Mouse (Mus musculus) gonadal fat pad, adult 2 months (tissue): ENCODE results near the gene Tcp10c. TPM values are rescaled to one million over a fixed set of nuclear protein-coding genes. Genes with fewer than 3 reads are reported as not detected.
"Not testable (repeated sequence)": the region's sequence is repeated elsewhere in the genome, so short reads cannot be mapped to it uniquely, and the experiment has no call there.

Source experiments
- DNase-seq: peaks from one replicate; pipeline ENCODE4 v3.0.0-alpha.2; 2012; ENCODE audit warnings: low read depth
- polyA plus RNA-seq: library from polyadenylated mRNA; depleted of rRNA; stranded (reverse); fragments of >200 nt; gene quantifications from 2 replicates; pipeline ENCODE4 v1.2.3, GENCODE M21; 2012; rRNA removed

Gene Tcp10c
- polyA plus RNA-seq, result 0.20 and 0.82 TPM in 2 replicates

DNA sequence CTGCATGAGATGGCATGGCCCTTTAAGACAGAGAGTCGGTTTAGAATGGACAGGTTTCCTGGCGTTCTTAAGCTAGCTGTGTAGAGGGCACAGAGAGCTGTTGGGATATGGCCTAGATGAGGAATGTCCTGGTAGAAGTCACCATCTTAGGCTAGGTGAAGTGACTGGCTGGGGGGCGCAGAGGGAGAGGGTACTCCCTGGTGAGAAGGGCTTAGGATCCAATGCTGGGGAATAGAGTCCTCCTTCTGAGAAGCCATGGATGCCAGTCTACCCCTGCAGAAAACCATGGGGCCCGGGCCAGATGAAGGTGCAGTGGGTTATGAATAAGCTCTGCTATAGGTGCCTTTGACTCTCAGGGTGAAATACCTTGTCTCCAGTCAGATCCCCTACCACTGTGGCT lies at the start of gene Tcp10c:
Gene Tcp10c, plus strand, starts transcription at position 52 of the 400 bp plus-strand sequence.
- DNase-seq, result not testable (repeated sequence)

DNA sequence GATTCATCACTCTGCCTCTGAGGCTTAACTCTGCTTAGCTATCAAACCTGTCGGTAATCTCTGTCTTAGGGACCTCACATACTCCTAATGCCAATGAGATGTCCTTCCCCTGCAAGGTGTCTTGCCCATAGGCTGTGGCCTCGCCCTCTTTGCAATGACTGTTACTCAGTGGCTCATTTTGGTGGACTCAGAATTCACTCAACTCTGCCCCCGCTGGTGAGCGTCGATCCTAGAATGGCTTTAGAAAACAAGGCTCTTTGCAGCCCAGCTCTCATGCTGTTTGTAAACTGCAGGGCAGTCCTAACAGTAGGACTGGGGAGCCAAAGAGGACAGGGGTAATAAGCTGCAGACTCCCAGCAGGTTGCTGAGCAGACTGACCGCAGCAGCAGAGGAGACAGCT lies 46.5 kb upstream of the Tcp10c start:
- DNase-seq, result not testable (repeated sequence)

DNA sequence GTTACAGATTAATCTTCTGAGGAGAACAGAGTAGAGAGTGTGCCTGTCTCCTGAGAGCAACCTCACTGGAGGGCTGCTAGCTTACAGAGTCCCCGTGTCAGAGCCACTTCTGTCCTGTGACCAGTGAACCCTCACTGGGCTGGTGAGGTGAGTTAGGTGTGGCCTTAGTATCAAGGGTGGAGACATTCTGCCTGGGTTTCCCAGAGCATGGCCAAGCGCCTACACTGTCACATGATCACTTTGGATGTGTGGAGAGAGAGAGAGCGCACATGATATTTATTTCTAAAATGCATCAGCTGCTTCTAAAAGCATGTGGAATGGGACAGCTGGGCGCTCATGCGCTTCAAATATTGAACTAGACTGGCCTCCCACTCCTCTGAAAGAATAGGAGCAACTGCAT lies 46.0 kb upstream of the Tcp10c start:
- not testable (repeated sequence) for DNase-seq

DNA sequence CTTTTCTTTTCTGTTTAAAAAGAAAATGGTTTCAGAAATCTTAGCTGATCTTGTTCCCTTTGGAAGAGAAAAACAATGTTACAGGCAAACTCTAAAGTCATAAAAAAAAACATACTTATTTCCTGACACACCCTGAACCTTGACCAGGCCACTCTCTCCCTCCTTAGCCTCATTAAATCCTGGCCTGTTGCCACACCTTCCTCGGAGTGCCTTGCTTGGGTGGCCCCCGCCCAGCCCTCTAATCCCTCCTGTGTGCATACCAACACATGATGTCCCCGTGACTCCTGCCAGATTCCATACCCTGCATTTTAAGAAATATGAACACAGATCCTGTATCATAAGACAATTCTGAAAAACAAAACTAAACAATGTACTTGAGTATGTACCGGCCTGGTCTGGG lies 45.6 kb upstream of the Tcp10c start:
- not testable (repeated sequence) for DNase-seq

DNA sequence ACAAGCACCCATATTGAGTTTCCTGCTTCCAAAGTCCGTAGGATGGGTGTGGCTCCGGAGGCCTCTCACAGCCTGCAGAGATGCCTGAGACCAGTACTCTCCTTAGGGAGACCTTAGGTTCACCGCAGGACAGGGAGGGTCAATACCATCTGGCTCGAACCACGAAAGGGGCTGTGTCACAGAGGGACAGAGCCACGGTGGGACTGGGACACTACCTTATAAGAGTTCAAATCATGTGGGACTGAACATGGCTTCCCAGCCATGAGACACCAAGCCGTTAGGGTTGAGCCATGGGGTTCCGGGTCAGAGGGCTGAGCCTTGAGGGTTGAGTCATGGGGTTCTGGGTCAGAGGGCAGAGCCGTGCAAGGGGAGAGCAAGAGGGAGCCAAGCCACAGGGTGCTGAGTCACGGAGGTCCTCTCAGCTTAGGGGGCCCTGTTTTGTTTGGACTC lies 45.2 kb upstream of the Tcp10c start:
- not testable (repeated sequence) for DNase-seq

DNA sequence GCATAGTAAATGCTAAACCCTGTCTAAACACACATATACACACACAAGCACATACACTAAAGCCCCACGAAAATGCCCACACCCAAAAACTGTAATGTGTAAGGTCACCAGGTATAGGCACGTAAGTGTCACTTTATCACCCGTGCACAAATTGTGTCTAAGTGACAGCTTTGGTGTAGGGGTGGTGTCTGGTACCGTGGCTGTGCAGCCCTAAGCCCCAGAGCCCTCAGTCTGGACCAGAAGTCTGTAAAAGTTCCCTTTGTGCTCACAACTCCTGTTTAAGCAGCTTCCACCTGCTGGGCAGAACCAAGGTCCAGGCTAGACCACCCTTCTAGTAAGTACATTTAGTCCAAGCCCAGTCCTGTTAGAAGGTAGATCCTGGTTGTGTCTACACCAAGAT lies 24.4 kb upstream of the Tcp10c start:
- not testable (repeated sequence) for DNase-seq

DNA sequence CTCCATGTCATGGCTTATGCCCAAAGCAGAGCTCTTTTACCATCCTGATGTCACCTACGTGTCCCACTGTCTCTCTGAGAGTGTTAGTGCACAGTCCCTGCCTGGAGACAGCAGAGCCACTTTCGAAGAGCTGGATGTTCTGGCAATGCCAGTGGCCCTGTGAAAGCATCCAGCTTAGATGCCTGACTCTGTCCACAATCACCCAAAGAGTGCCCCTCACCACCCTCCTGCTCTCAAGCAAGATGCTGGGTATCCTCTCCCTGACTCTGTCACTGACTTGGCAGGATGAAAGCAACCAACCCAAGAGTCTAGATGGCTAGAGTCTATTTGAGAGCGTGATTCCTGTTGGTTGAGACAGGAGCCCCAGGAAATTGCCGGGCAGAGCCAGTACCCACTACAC lies 23.2 kb upstream of the Tcp10c start:
- not testable (repeated sequence) for DNase-seq

DNA sequence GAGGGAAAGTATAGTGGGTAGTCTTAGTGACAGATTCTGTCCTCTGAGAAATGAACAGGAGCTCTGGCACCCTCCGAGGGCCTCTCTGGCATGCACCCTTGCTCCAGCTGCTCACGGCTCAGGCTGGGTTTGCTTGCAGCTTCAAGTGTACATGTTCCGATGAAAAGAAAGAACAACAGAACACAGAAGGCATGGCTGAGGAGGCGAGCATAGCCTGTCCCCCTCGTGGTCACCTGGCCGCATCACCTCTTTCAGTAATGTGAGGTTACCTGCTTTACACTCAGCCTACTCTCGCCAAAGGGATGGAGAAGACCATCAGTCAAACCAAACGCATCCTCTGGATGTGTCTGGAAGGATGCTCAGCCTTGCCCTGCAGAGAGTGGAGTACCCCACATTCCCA lies 21.9 kb upstream of the Tcp10c start:
- not testable (repeated sequence) for DNase-seq

DNA sequence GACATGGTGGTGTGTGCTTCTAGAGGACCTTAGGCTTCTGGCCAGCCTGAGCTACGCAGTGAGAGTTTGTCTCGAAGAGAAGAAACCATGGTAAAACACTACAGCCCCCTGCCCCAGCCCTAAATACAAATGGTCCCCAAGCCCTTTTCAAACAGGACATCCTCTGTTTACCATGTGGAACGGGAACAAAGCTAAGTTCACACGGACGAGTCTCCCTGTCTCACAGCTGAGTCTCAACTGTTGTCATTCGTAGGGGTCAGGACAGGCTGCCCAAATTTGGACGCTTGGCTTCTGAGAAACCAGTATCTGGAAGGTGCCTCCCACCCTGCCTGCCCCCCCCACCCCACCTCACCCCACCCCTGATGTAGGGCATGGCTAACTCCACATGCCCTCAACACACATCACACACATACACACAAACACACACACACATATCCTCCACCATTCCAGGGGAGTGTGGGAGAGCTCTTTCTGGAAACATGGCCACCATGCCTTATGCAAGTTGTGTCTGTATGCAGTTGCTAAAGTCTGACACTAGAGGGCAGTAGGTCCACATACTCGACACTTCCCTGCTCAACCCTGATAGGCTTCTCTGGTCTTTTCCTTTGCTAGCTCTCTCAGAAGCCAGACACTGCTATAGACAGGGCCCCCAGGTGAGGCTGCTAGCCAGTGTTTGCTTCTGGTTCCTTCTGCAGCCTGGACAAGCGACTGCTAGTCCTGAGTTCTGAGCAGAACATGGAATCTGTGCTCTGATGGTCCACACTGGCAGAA lies 17.2 kb upstream of the Tcp10c start:
- DNase-seq, result not testable (repeated sequence)

DNA sequence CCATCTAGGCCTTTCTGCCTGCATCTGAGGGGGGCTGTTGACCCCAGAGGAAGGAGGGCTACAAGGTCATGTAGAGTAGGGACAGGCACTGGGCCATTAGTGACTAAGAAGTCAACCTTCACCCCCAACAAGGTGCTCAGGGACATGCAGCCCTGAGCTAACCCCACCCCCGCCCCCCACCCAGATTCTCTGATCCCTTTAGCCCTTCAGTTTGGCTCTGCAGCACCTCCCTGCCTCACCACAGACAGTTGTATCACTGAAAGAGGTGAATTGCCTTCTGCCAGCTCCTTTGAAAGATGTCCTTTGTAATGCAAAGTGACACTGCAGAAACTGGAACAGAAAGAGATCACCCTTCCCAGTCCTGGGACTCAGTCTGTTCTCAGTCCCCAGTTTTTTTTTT lies 16.4 kb upstream of the Tcp10c start:
- not testable (repeated sequence) for DNase-seq

DNA sequence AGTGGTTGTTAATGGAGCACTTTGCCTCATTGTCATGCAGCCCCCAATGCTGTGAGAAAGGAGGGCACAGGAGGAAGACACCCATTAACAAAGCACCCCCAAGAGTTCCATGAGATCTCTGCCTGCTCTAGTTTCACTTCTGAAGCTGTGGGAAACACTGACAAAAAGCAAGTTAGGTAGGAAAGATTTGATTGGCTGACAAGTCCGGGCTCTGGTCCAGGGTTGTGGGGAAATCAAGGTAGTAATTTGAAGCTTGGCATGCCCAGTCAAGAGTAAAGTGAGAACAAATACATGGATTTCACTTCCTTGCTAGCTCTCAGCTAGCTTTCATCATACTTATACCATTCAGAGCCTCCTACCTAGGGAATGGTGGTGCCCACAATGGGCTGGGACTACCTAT lies 14.3 kb upstream of the Tcp10c start:
- not testable (repeated sequence) for DNase-seq

DNA sequence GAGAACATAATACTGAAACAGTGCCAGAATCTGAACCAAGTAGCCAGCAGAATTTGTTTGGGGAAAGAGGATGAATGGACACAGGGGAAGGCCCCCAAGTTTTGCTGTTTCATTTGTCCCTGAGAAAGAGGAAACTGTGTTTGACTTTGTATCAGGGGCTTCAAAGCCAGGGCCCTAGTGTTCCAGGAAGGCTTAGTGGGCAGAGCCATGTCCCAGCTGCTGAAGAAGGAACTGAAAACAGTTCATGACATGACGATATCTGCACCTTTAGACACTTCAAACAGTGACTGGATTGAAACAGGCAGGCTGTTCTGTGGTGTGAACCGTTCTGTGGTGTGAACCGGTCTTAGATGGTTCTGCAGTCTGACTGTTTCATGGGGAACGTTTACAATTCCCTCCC lies 8.4 kb upstream of the Tcp10c start:
- DNase-seq, result not testable (repeated sequence)

DNA sequence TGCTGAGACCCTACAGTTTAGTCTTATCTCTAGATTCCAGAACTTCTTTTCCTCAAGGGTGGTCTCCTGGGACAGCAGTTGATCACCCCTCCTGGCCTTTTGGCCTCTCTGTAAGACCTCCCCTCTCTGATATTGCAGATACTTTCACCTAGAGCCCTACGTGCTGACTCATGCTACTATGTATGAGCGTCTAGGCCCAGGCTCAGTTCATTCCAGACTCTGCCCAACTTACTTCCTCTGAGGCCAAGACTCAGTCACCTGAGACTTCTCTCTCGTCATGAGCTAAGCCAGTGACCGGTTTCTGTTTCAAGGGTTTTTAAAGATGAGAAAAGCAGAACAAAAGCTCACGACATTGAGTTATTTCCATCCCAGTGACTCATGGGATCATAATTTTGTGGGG lies 4.8 kb upstream of the Tcp10c start:
- not testable (repeated sequence) for DNase-seq

DNA sequence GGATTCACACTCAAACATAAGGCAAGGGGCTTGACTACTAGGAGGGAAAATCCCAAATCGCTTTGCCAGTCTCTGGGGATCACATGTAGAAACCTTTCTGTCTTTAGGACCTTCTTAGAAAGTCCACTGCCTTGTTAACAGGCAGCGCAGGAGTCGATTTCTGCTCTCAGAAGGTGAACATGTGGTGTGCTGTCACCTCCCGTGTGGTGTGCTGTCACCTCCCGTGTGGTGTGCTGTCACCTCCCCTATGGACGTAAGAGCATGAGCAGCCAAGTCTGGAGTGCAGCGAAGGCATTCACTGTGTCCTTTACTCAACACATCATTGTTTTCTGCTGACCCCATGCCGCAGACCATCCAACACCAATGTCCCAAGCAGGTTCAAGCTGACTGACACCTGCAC lies 1.1 kb upstream of the Tcp10c start:
- not testable (repeated sequence) for DNase-seq

DNA sequence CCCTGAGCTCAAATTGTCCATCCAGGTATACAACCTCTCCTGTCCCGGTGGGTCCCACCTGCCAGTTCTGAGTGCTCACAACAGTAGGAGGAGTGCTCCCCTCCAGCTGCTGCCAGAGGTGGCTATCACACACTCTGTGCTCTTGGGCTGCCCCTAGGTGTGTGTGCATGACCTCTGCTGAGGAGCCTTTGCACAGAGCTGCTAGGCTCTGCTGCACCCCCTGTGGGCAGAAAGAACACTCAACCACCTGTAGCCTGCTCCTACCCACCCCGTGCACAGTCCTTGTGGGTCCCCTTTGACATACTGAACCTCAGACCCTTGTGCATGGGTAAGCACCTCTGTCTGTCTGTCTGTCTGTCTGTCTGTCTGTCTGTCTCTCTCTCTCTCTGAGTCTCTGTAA lies 8.1 kb downstream of the Tcp10c start:
- not testable (repeated sequence) for DNase-seq

DNA sequence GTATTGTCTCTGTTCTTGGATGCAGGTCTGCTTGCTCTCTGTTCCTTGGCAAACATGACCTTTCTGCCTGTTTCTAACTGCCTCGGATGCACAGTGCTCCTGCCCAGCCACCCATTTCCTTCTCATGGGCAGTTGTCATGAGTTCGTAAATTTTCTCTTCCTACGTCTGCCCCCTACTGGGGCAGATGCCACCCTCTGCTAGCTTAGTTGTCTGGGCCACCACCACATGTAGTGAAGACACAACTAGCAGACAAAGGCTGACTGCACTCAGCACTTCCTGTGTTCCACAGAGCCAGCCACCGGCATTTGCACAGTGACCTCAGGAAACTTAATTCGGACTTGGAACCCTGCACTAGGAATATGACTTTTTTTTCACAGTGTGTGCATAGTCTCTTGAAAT lies 9.4 kb downstream of the Tcp10c start:
- DNase-seq, result not testable (repeated sequence)

DNA sequence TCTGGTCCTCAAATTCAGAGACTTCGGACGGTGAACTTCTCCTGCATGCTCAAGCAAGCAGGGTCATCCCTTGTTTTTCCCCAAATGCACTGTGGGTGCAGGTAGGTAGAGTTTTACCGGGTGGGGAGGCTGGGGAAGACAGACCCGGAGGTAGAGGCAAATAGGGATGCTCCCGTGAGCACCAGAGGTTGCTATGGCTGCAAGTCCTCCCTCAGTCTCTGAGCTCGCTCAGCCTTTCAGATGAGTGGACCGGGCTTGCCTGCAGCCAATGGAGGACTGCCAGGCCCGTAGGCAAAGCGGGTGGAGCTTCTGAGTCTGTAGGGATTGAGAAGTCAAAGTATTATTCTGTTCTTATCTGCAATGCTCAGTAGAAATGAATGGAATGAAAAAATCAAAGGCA lies 9.8 kb downstream of the Tcp10c start:
- DNase-seq, result not testable (repeated sequence)

DNA sequence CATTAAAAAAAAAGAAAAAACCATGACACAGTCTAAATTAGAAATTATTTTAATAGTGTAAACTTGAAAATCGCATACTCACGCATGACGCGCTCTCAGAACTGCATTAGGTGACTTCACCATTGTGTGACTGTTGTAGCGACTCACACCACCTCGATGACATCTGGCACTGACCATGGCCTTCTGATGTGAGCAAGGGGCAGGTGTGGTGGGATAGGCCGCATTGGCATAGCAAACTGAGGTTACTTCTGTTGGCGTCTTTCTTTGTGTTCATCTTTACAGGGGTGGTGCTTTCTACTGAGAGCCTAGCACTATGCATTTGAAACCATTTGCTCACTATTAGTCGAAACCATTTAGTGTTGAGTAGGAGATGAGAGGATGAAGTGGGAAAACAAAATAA lies 12.8 kb downstream of the Tcp10c start:
- not testable (repeated sequence) for DNase-seq

DNA sequence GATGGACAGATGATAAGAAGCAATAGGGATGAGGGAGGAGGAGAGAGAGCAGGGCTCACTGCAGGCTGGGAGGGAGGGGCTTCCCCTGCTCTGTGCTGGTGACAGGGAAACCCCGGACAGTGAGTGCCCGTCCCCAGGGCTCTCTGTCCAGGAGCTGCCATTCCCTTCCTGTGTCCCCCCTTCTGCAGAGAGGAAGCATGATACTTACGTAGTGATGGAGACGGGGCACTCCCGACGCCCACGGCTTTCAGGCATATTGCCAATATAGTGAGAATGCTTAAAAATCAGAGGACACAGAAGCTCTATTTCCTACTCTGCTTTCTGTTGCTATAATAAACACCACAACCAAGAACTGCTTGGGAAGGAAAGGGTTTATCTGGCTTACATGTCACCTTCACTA lies 14.3 kb downstream of the Tcp10c start:
- not testable (repeated sequence) for DNase-seq

DNA sequence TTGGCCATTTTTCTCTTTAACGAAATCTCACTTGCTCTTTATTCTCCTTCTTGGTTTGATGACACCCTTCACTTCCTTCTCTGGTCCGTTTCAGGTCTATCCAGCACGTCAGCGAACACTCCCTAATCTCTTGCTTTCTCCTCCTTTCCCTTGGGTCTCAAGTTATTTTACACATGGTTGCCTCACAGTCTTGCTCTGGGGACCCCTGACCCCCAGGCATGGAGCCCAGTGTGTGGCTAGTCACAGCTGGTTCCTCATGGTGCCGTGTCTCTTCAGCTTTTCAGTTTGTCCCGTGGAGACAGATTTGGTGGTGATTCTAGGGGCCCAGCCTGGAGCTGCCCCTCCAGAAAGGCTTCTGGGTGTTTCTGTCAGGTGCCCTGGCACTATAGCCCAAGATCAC lies 16.4 kb downstream of the Tcp10c start:
- DNase-seq, result not testable (repeated sequence)

DNA sequence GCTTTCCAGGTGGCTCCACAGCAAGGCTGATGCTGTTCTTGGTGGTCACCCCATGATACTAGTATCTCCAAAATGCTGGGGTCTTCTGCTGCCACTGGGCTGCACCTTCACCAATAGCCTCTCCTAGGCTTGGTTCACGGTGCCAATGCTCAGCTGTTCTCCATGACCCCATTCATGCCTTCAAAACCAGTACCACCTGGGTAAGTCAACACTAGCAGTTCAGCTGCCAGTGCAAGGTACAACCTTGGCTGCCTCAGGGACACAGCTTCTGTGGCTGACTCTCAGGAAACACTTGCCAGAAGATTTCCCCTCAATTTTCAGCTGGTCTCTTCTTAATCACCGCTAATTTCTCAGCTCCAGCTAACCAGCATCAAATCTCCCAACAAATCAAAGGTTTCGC lies 24.0 kb downstream of the Tcp10c start:
- not testable (repeated sequence) for DNase-seq

DNA sequence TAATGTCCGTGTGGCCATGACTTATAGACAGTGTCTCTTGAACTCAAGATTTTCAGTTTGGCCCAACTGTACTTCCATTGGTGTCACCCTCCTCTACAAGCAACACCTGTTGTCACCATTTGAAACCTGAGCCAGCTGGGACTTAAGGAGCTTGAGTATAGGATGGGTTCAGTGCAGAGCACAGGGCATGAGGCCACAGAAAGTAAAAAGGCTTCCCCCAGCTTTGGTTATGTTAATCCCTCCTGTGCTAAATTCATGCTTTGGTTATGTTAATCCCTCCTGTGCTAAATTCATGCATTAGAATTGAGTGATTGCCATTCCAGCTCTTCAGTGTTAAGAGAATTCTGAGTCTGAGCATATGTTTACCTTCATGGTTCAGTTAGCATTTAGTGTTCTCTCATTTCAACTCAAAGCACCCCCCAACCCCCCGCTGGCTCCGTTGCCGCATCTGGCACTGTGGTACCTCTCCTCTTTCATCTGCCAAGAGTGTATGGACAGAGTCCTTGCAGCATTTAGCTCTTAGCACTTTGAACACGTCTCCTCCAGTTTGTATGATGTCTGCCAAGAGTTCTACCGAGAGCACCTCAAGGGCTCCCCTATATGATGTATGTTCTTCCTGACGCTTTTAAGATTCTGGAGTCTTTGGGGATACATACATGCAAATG lies 25.7 kb downstream of the Tcp10c start:
- not testable (repeated sequence) for DNase-seq

DNA sequence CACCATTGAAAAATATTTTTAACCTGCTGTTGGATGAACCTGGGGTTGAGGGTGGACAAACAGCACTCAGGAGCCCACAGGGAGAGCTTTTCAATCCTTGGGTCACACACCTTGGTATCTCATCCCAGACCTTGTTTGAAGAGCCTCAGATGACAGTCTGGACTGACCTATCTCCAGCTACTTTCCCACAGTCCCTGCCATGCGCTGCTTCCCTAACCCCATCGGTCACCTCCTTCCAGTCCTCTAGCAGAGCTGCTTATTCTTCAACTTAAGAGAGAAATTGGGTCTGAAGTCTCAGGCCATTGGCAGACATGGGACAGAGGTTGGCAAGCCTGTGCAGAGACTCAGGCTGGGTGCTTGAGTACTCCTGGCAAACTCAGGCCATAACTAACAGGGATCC lies 26.9 kb downstream of the Tcp10c start:
- not testable (repeated sequence) for DNase-seq
